Mouse (Mus musculus) intestine, embryonic 16.5 days (tissue): ENCODE data around the gene Fam243. TPM values are rescaled to one million over a fixed set of nuclear protein-coding genes. Genes with fewer than 3 reads are reported as not detected.

Experiments used
- ATAC-seq: fragments of 200-750 bp; cut with Nextera tagmentation; 2 replicates; pipeline ENCODE4 v1.8.0; 2017; ENCODE audit warnings: moderate TSS enrichment, moderate library complexity
- H3K27ac ChIP-seq: fragments of 300-500 bp; sonication (generic); 2 replicates; pipeline ENCODE4 v1.5.1; 2014; ENCODE audit warnings: mild to moderate bottlenecking, low read length
- H3K27me3 ChIP-seq: fragments of 300-500 bp; sonication (generic); replicated peaks from 2 replicates; pipeline ENCODE4 v1.6.1; 2014; ENCODE audit warnings: low read length, control low read depth, mixed read lengths; ENCODE audit not compliant: control insufficient read depth, insufficient read depth
- H3K36me3 ChIP-seq: fragments of 300-500 bp; sonication (generic); 2 replicates; pipeline ENCODE4 v1.6.1; 2014; ENCODE audit warnings: low read length, control low read depth; ENCODE audit not compliant: control insufficient read depth, insufficient read depth
- H3K4me1 ChIP-seq: fragments of 300-500 bp; sonication (generic); 2 replicates; pipeline ENCODE4 v1.6.1; 2014; ENCODE audit warnings: low read length, control low read depth, mixed read lengths; ENCODE audit not compliant: control insufficient read depth, insufficient read depth
- H3K4me2 ChIP-seq: fragments of 300-500 bp; sonication (generic); 2 replicates; pipeline ENCODE4 v1.6.1; 2014; ENCODE audit warnings: low read depth, low read length, control low read depth
- H3K4me3 ChIP-seq: fragments of 300-500 bp; sonication (generic); 2 replicates; pipeline ENCODE4 v1.5.1; 2014; ENCODE audit warnings: mild to moderate bottlenecking, low read length
- H3K9ac ChIP-seq: fragments of 300-500 bp; sonication (generic); 2 replicates; pipeline ENCODE4 v1.6.1; 2014; ENCODE audit warnings: low read depth, low read length
- H3K9me3 ChIP-seq: fragments of 300-500 bp; sonication (generic); 2 replicates; pipeline ENCODE4 v1.6.1; 2016; ENCODE audit warnings: low read length, control low read depth; ENCODE audit not compliant: control insufficient read depth
- WGBS: fragments of 180-500 bp; shearing (Covaris S2); extraction: QIAGEN DNeasy Blood & Tissue Kit; methylation state at CpG from one replicate; pipeline ENCODE4 v1.1.7; 2014; 5-methylcytosine and 5-hydroxymethylcytosine counted together
- polyA plus RNA-seq: library from polyadenylated mRNA; unstranded; fragments of >200 nt; fragmentation: Nextera tagmentation; extraction: Ambion mirVana; gene quantifications from 2 replicates; pipeline ENCODE4 v1.2.1, GENCODE M21; 2015

The Fam243 gene
- not detected in 2 replicates for polyA plus RNA-seq

GRCm38 (mm10) chr16:92321341-92321740 is at the start of gene Fam243:
Gene Fam243, minus strand, starts transcription at chr16:92321441.
- Histone ChIP-seq H3K27ac (no peak within 1 kb of the TSS), H3K36me3 (no peaks in the 10 kb centered on the region), H3K4me1 (0 out of 2 replicates have a peak, but pooled peaks cover 4% of the 10 kb centered on the region), H3K9me3 (no peaks in the 10 kb centered on the region), H3K27me3 (no peaks in the 10 kb centered on the region), H3K9ac (no peak within 1 kb of the TSS), H3K4me2 (no peak within 1 kb of the TSS), H3K4me3 (no peak within 1 kb of the TSS)
- WGBS = 91% methylated on average over 8 of the region's 8 CpGs
- no peak for ATAC-seq

- no peak overlapping the region for H3K4me3 ChIP-seq
- H3K4me1 ChIP-seq = no peaks in the 10 kb centered on the region
- no peak overlapping the region for H3K9ac ChIP-seq
- H3K9me3 ChIP-seq = no peaks in the 10 kb centered on the region
- H3K27ac ChIP-seq = no peak overlapping the region
- H3K27me3 ChIP-seq = no peaks in the 10 kb centered on the region; the same call in 1 of the 2 replicates
- no peak overlapping the region for H3K4me2 ChIP-seq
- WGBS = 26% methylated on average over 2 of the region's 2 CpGs
- ATAC-seq = peak; percentile 89
- no peaks in the 10 kb centered on the region for H3K36me3 ChIP-seq
Observed at GRCm38 (mm10) chr16:92369260-92369659, 48.0 kb upstream of the Fam243 start.

GRCm38 (mm10) chr16:92365477-92365876 is 44.2 kb upstream of the Fam243 start:
- Histone ChIP-seq H3K4me3 (no peak overlapping the region), H3K9ac (no peak overlapping the region), H3K36me3 (no peaks in the 10 kb centered on the region), H3K27me3 (no peaks in the 10 kb centered on the region), H3K27ac (no peak overlapping the region), H3K9me3 (no peaks in the 10 kb centered on the region), H3K4me2 (no peak overlapping the region), H3K4me1 (no peaks in the 10 kb centered on the region)
- ATAC-seq = no peak
- WGBS = 50% methylated on average over 7 of the region's 7 CpGs

- no peak for ATAC-seq
- Histone ChIP-seq H3K9me3 (no peaks in the 10 kb centered on the region), H3K9ac (no peak overlapping the region), H3K36me3 (no peaks in the 10 kb centered on the region), H3K4me3 (no peak overlapping the region), H3K4me2 (no peak overlapping the region), H3K27me3 (no peaks in the 10 kb centered on the region), H3K4me1 (peaks cover 11% of the 10 kb centered on the region), H3K27ac (no peak overlapping the region)
- WGBS = 57% methylated on average over 7 of the region's 7 CpGs
Observed at GRCm38 (mm10) chr16:92360711-92361110, 39.5 kb upstream of the Fam243 start.

- H3K9ac ChIP-seq = no peak within 1 kb of the TSS
- WGBS = 53% methylated on average over 9 of the region's 9 CpGs
- no peak within 1 kb of the TSS for H3K4me3 ChIP-seq
- no peak; the same call in 1 of the 2 replicates for ATAC-seq
- no peaks in the 10 kb centered on the region for H3K36me3 ChIP-seq
- H3K27ac ChIP-seq = no peak within 1 kb of the TSS
- no peaks in the 10 kb centered on the region for H3K9me3 ChIP-seq
- no peaks in the 10 kb centered on the region for H3K27me3 ChIP-seq
- no peak within 1 kb of the TSS for H3K4me2 ChIP-seq
- H3K4me1 ChIP-seq = peaks cover 11% of the 10 kb centered on the region
Observed at GRCm38 (mm10) chr16:92359229-92359628, 38.0 kb upstream of the Fam243 start, which contains the start of gene Kcne1. Gene Kcne1, minus strand, starts transcription at chr16:92359468.

- no peak overlapping the region for H3K9ac ChIP-seq
- peaks cover 11% of the 10 kb centered on the region for H3K4me1 ChIP-seq
- no peaks in the 10 kb centered on the region for H3K27me3 ChIP-seq
- WGBS = 24% methylated on average over 9 of the region's 9 CpGs
- no peak overlapping the region for H3K27ac ChIP-seq
- no peak overlapping the region for H3K4me3 ChIP-seq
- H3K36me3 ChIP-seq = no peaks in the 10 kb centered on the region
- no peaks in the 10 kb centered on the region for H3K9me3 ChIP-seq
- H3K4me2 ChIP-seq = no peak overlapping the region
- ATAC-seq = no peak
Observed at GRCm38 (mm10) chr16:92358734-92359133, 37.5 kb upstream of the Fam243 start.

GRCm38 (mm10) chr16:92357566-92357965 is 36.3 kb upstream of the Fam243 start:
- Histone ChIP-seq H3K27me3 (no peaks in the 10 kb centered on the region), H3K4me2 (no peak overlapping the region), H3K27ac (no peak overlapping the region), H3K4me1 (peaks cover 11% of the 10 kb centered on the region), H3K9ac (no peak overlapping the region), H3K9me3 (no peaks in the 10 kb centered on the region), H3K36me3 (no peaks in the 10 kb centered on the region), H3K4me3 (no peak overlapping the region)
- ATAC-seq = no peak
- 73% methylated on average over 10 of the region's 10 CpGs for WGBS

- no peak overlapping the region for H3K4me3 ChIP-seq
- no peaks in the 10 kb centered on the region for H3K36me3 ChIP-seq
- no peaks in the 10 kb centered on the region for H3K27me3 ChIP-seq
- peaks cover 11% of the 10 kb centered on the region for H3K4me1 ChIP-seq
- WGBS = 68% methylated on average over 9 of the region's 9 CpGs
- H3K4me2 ChIP-seq = no peak overlapping the region
- no peak overlapping the region for H3K9ac ChIP-seq
- H3K9me3 ChIP-seq = no peaks in the 10 kb centered on the region
- H3K27ac ChIP-seq = no peak overlapping the region
- peak; percentile 66 for ATAC-seq
Observed at GRCm38 (mm10) chr16:92357023-92357422, 35.8 kb upstream of the Fam243 start.

GRCm38 (mm10) chr16:92355982-92356381 is 34.7 kb upstream of the Fam243 start:
- Histone ChIP-seq H3K36me3 (no peaks in the 10 kb centered on the region), H3K9ac (no peak overlapping the region), H3K4me1 (peaks cover 11% of the 10 kb centered on the region), H3K4me2 (no peak overlapping the region), H3K4me3 (no peak overlapping the region), H3K27me3 (no peaks in the 10 kb centered on the region), H3K27ac (no peak overlapping the region), H3K9me3 (no peaks in the 10 kb centered on the region)
- ATAC-seq = no peak
- WGBS = 64% methylated on average over 11 of the region's 11 CpGs

- Histone ChIP-seq H3K9me3 (no peaks in the 10 kb centered on the region), H3K27me3 (no peaks in the 10 kb centered on the region), H3K27ac (no peak overlapping the region), H3K36me3 (no peaks in the 10 kb centered on the region), H3K4me1 (peaks cover 11% of the 10 kb centered on the region), H3K4me2 (no peak overlapping the region), H3K9ac (no peak overlapping the region), H3K4me3 (no peak overlapping the region)
- WGBS = 66% methylated on average over 5 of the region's 5 CpGs
- ATAC-seq = peak; percentile 51; the same call in 1 of the 2 replicates
Observed at GRCm38 (mm10) chr16:92355366-92355765, 34.1 kb upstream of the Fam243 start.
